Mouse (Mus musculus) stomach, postnatal 0 days (tissue): Measurements from ENCODE around the gene Slc6a4.

Source experiments
- CTCF ChIP-seq: IDR thresholded peaks from 2 replicates; pipeline ENCODE4 v1.5.1; 2016; ENCODE audit warnings: antibody characterized with exemption, low read depth, mild to moderate bottlenecking, moderate library complexity
- EP300 ChIP-seq: optimal IDR thresholded peaks from 2 replicates; pipeline ENCODE3; 2016; ENCODE audit warnings: antibody characterized with exemption

GRCm38 (mm10) chr11:76995966-76996672 lies 2.3 kb upstream of the Slc6a4 start:
- no peak for TF ChIP-seq EP300
- TF ChIP-seq CTCF = no peak
